Mouse (Mus musculus) layer of hippocampus, postnatal 36 days (tissue): ENCODE results near the gene Mapk11. TPM values are rescaled to one million over a fixed set of nuclear protein-coding genes. Genes with fewer than 3 reads are reported as not detected.

Experiments
- DNase-seq, 2 experiments: peaks; one replicate each; pipeline ENCODE4 v3.0.0; 2022
- microRNA-seq, 2 experiments: library from miRNA; unstranded; fragments of <30 nt; microRNA quantifications; one replicate each; pipeline ENCODE4 v1.2.0; 2021
- total RNA-seq, 2 experiments: library from RNA; stranded (reverse); gene quantifications; 2 replicates each; pipeline ENCODE4 v1.2.3; 2021

Gene Mapk11
- total RNA-seq, 2 experiments from 2014 or later, result 21.9 to 22.8 TPM

GRCm38 (mm10) chr15:89102646-89103045, 46.8 kb downstream of the Mapk11 start:
- DNase-seq, result no peak

DNA sequence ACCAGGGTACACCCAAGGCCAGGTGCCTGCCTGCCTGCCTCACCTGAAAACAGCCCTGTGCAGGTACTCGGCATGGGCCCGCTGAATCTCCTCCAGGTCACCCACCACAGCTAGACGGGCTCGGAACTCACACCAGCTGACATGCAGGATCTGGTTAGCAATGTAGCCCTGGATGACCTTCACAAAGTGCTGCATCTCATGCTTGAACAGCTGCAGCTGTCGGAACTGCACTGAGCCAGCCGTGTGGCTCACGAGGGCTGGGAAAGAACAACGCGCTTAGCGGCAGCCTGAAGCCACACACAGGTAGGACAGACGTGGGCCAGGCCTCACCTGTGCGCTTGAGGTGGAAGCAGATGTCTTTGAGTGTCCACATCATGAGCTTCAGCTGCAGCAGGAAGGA, 48.6 kb downstream of the Mapk11 start:
- DNase-seq, result no peak

- DNase-seq, result no peak
Observed at GRCm38 (mm10) chr15:89098616-89099015, 50.8 kb downstream of the Mapk11 start.

DNA sequence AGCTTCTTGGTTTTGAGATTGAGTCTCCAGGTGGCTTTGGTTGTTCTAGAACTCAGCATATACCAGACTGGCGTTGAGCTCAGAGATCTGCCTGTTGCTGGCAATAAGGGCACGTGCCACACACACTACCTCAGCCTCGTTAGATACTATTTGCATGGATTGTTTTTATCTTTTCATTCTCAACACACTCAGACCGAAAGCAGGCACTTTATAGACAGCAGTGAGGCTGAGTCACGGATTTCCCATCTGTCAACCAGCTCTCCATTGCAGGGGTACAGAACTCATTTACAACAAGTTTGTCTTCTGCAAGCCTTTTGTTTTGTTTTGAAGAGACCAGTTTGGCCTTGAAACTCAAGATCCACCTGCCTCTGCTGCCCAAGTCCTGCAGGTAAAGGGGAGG, 52.0 kb downstream of the Mapk11 start:
- no peak for DNase-seq

Small RNA genes within 50 kb of the gene (microRNA-seq; reads per million reads assigned to microRNA genes)
- 2.4 to 5.7 reads per million in 2 experiments for gene Mir6958
- gene Mir7118, result 0.90 to 1.3 reads per million in 2 experiments

Other genes starting within 250 kb of the Mapk11 start
- 1 to 10 TPM; 2.5 to 2.9 TPM for gene Ttll8, start 195.2 kb downstream of the Mapk11 start, total RNA-seq
- 100 to 1,000 TPM; 117 to 124 TPM for gene Mlc1, start 170.6 kb downstream of the Mapk11 start, total RNA-seq
- not detected for gene Mov10l1, start 166.7 kb downstream of the Mapk11 start, total RNA-seq
- gene Panx2, start 89.9 kb downstream of the Mapk11 start, total RNA-seq, result 100 to 1,000 TPM; 156 to 159 TPM
- gene Trabd, start 74.5 kb downstream of the Mapk11 start, total RNA-seq, result 10 to 100 TPM; 23.0 to 26.9 TPM
- 10 to 100 TPM; 20.3 to 21.7 TPM for gene Selenoo, start 60.5 kb downstream of the Mapk11 start, total RNA-seq
- 10 to 100 TPM; 28.4 to 35.3 TPM for gene Tubgcp6, start 26.5 kb downstream of the Mapk11 start, total RNA-seq
- 10 to 100 TPM; 14.3 to 14.7 TPM for gene Hdac10, start 20.9 kb downstream of the Mapk11 start, total RNA-seq
- gene Mapk12, start 8.9 kb downstream of the Mapk11 start, total RNA-seq, result 1 to 10 TPM; 3.1 to 4.7 TPM
- gene Plxnb2, start 31.2 kb upstream of the Mapk11 start, total RNA-seq, result 10 to 100 TPM; 51.0 to 58.7 TPM
- 10 to 100 TPM; 33.5 to 38.7 TPM for gene Dennd6b, start 46.9 kb upstream of the Mapk11 start, total RNA-seq
- 100 to 1,000 TPM; 158 to 162 TPM for gene Ppp6r2, start 61.9 kb upstream of the Mapk11 start, total RNA-seq
- gene Sbf1, start 165.7 kb upstream of the Mapk11 start, total RNA-seq, result 100 to 1,000 TPM; 330 to 340 TPM
- not detected for gene Adm2, start 173.1 kb upstream of the Mapk11 start, total RNA-seq
- not detected for gene Miox, start 184.8 kb upstream of the Mapk11 start, total RNA-seq
- 10 to 100 TPM; 19.7 to 21.4 TPM for gene Lmf2, start 206.0 kb upstream of the Mapk11 start, total RNA-seq
- gene Ncaph2, start 206.1 kb upstream of the Mapk11 start, total RNA-seq, result 10 to 100 TPM; 87.0 to 95.3 TPM
- gene Sco2, start 224.2 kb upstream of the Mapk11 start, total RNA-seq, result 10 to 100 TPM; 31.5 to 32.6 TPM
- gene Tymp, start 227.4 kb upstream of the Mapk11 start, total RNA-seq, result 1 to 10 TPM; 1.4 to 1.5 TPM
- gene Odf3b, start 229.7 kb upstream of the Mapk11 start, total RNA-seq, result 1 to 10 TPM; 2.7 to 2.8 TPM
- under 1 TPM; 0.25 to 0.68 TPM for gene Klhdc7b, start 235.3 kb upstream of the Mapk11 start, total RNA-seq